In the genomic region with DNA sequence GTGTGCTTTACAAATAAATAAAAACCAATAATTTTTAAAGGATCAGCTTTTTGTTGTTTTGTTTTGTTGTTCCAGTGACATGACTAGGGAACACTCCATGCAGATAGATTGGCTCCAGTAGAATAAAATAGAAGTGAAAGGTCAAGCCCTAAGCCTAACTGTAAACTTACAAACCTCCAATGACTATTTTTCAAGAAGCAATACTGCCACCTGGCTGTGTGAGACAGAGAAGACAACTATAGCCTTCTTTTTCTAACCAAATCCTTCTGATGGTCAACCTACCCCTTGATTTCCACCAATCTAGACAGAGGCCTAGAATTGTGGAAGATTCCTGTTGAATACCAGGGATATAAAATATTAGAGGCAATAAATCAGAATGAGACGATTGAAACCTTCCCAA, we compare ENCODE assay signal across 30 mouse cellular contexts. TPM values are rescaled to one million over a fixed set of nuclear protein-coding genes. Genes with fewer than 3 reads are reported as not detected.
"Had no signal": no experiment of that assay in that cellular context is flagged by ENCODE, and none has a peak within 500 bp of the region (broad histone marks: within the 10 kb centered on the region; RNA-seq: fewer than 3 reads in every experiment).

No protein-coding gene starts in this region.

- H3K4me2 ChIP-seq: kidney, embryonic 15.5 days; limb, embryonic 13.5 days; lung, embryonic 14.5 days; midbrain, embryonic 13.5 days; neural tube, embryonic 13.5 days had no signal

- ATAC-seq: liver, postnatal 0 days; lung, postnatal 0 days; midbrain, embryonic 13.5 days; midbrain, embryonic 16.5 days had no signal

- H3K9me3 ChIP-seq: kidney, embryonic 15.5 days; limb, embryonic 10.5 days; limb, embryonic 13.5 days; midbrain, embryonic 13.5 days; neural tube, embryonic 13.5 days had no signal

- DNase-seq: kidney, adult 11 months; kidney, adult 8-10 months; kidney, postnatal 10 days; kidney, postnatal 4 days; layer of hippocampus, postnatal 36 days; liver; liver, postnatal 0 days; lung, embryonic 14.5 days; right cerebral cortex, adult 18-20 months; right cerebral cortex, postnatal 14 days; right cerebral cortex, postnatal 4 days; thymus, adult 2 months; thymus, postnatal 14 days; thymus, postnatal 4 days had no signal

- H3K27me3 ChIP-seq: kidney, embryonic 15.5 days; limb, embryonic 13.5 days; midbrain, embryonic 13.5 days; neural tube, embryonic 13.5 days had no signal

- H3K27ac ChIP-seq: kidney, embryonic 15.5 days; limb, embryonic 10.5 days; limb, embryonic 13.5 days; liver, embryonic 14.5 days; macrophage; midbrain, embryonic 13.5 days; neural tube, embryonic 13.5 days; stomach, postnatal 0 days had no signal

- H3K9ac ChIP-seq: kidney, embryonic 15.5 days; limb, embryonic 13.5 days; liver, embryonic 14.5 days; liver, postnatal 0 days; lung, embryonic 14.5 days; midbrain, embryonic 13.5 days; neural tube, embryonic 13.5 days had no signal

- H3K4me3 ChIP-seq: kidney, embryonic 15.5 days; limb, embryonic 10.5 days; limb, embryonic 13.5 days; midbrain, embryonic 13.5 days; myocyte; neural tube, embryonic 13.5 days had no signal

- H3K4me1 ChIP-seq: kidney, embryonic 15.5 days; limb, embryonic 10.5 days; limb, embryonic 13.5 days; midbrain, embryonic 13.5 days; neural tube, embryonic 13.5 days had no signal

- H3K36me3 ChIP-seq: kidney, embryonic 15.5 days; limb, embryonic 10.5 days; limb, embryonic 13.5 days; midbrain, embryonic 13.5 days; neural tube, embryonic 13.5 days had no signal

RNA-seq across cellular contexts. Expression of a gene that starts 45.7 kb away (rescaled TPM):
- total RNA-seq: layer of hippocampus, adult 8-10 months; layer of hippocampus, postnatal 36 days; left cerebral cortex, postnatal 25 days; megakaryocyte, adult 5-6 weeks; monocyte, adult 5-6 weeks; neutrophil, adult 5-6 weeks had no signal
- polyA plus RNA-seq: liver, postnatal 0 days; lung, embryonic 14.5 days; lung, postnatal 0 days; macrophage; myocyte; stomach, postnatal 0 days had no signal
